Mouse (Mus musculus) neural tube, embryonic 14.5 days (tissue): Measurements from ENCODE around the gene Wdr5b. TPM values are rescaled to one million over a fixed set of nuclear protein-coding genes. Genes with fewer than 3 reads are reported as not detected.
"Not testable (repeated sequence)": the region's sequence is repeated elsewhere in the genome, so short reads cannot be mapped to it uniquely, and the experiment has no call there.

Source experiments
- ATAC-seq: fragments of 200-750 bp; cut with Nextera tagmentation; 2 replicates; pipeline ENCODE4 v1.8.0; 2017; ENCODE audit warnings: low read depth, mild to moderate bottlenecking, moderate TSS enrichment, moderate library complexity
- H3K27ac ChIP-seq: fragments of 300-500 bp; sonication (generic); 2 replicates; pipeline ENCODE4 v1.5.1; 2014; ENCODE audit warnings: low read depth, mild to moderate bottlenecking, control low read depth, low read length, moderate library complexity, mixed read lengths
- H3K27me3 ChIP-seq: fragments of 300-500 bp; sonication (generic); 2 replicates; pipeline ENCODE4 v1.6.1; 2014; ENCODE audit warnings: low read length; ENCODE audit not compliant: control insufficient read depth, insufficient read depth
- H3K36me3 ChIP-seq: fragments of 300-500 bp; sonication (generic); 2 replicates; pipeline ENCODE4 v1.6.1; 2014; ENCODE audit warnings: low read length, mixed read lengths; ENCODE audit not compliant: control insufficient read depth, insufficient read depth
- H3K4me1 ChIP-seq: fragments of 300-500 bp; sonication (generic); 2 replicates; pipeline ENCODE4 v1.6.1; 2014; ENCODE audit warnings: low read length; ENCODE audit not compliant: control insufficient read depth, insufficient read depth
- H3K4me2 ChIP-seq: fragments of 300-500 bp; sonication (generic); 2 replicates; pipeline ENCODE4 v1.6.1; 2014; ENCODE audit warnings: mild to moderate bottlenecking, low read depth, low read length, control low read depth
- H3K4me3 ChIP-seq: fragments of 300-500 bp; sonication (generic); 2 replicates; pipeline ENCODE4 v1.5.1; 2014; ENCODE audit warnings: low read depth, low read length, control low read depth, mixed read lengths
- H3K9ac ChIP-seq: fragments of 300-500 bp; sonication (generic); replicated peaks from 2 replicates; pipeline ENCODE4 v1.6.1; 2014; ENCODE audit warnings: low read depth, mild to moderate bottlenecking, control low read depth, low read length, mixed read lengths
- H3K9me3 ChIP-seq: fragments of 300-500 bp; sonication (generic); 2 replicates; pipeline ENCODE4 v1.6.1; 2016; ENCODE audit warnings: low read length; ENCODE audit not compliant: control insufficient read depth
- WGBS: fragments of 180-500 bp; shearing (Covaris S2); extraction: QIAGEN DNeasy Blood & Tissue Kit; methylation state at CpG from one replicate; pipeline ENCODE4 v1.1.7; 2014; 5-methylcytosine and 5-hydroxymethylcytosine counted together
- polyA plus RNA-seq: library from polyadenylated mRNA; unstranded; fragments of >200 nt; fragmentation: Nextera tagmentation; extraction: Ambion mirVana; gene quantifications from 2 replicates; pipeline ENCODE4 v1.2.1, GENCODE M21; 2014

The Wdr5b gene
- polyA plus RNA-seq, 1 experiment from 2014 or later, result 15.1 TPM

- H3K4me2 ChIP-seq, result no peak overlapping the region
- H3K27ac ChIP-seq, result no peak overlapping the region
- 89% methylated on average over 4 of the region's 4 CpGs for WGBS
- H3K9me3 ChIP-seq, result no peaks in the 10 kb centered on the region
- peaks cover 9% of the 10 kb centered on the region for H3K4me1 ChIP-seq
- no peaks in the 10 kb centered on the region for H3K27me3 ChIP-seq
- ATAC-seq, result no peak
- no peak overlapping the region for H3K4me3 ChIP-seq
- H3K36me3 ChIP-seq, result peaks cover 22% of the 10 kb centered on the region
- no peak overlapping the region for H3K9ac ChIP-seq
Observed at GRCm38 (mm10) chr16:36043964-36044363, 3.0 kb downstream of the Wdr5b start.

GRCm38 (mm10) chr16:36047538-36047937, 6.5 kb downstream of the Wdr5b start:
- Histone ChIP-seq H3K36me3 (peaks cover 28% of the 10 kb centered on the region), H3K4me2 (no peak overlapping the region)
- WGBS, result 90% methylated on average over 4 of the region's 4 CpGs

GRCm38 (mm10) chr16:36051491-36051890, 10.5 kb downstream of the Wdr5b start:
- no peak overlapping the region for H3K9ac ChIP-seq
- H3K36me3 ChIP-seq, result peaks cover 17% of the 10 kb centered on the region; the same call in 1 of the 2 replicates
- H3K4me3 ChIP-seq, result no peak overlapping the region
- H3K9me3 ChIP-seq, result no peaks in the 10 kb centered on the region
- ATAC-seq, result no peak
- H3K4me2 ChIP-seq, result no peak overlapping the region
- H3K4me1 ChIP-seq, result no peaks in the 10 kb centered on the region
- WGBS, result 88% methylated on average over 6 of the region's 6 CpGs
- H3K27me3 ChIP-seq, result no peaks in the 10 kb centered on the region
- H3K27ac ChIP-seq, result no peak overlapping the region

More at GRCm38 (mm10) chr16:36047538-36047937, 6.5 kb downstream of the Wdr5b start:
- no peak overlapping the region for H3K4me3 ChIP-seq
- H3K27ac ChIP-seq, result no peak overlapping the region
- H3K9ac ChIP-seq, result no peak overlapping the region
- H3K4me1 ChIP-seq, result peaks cover 1% of the 10 kb centered on the region
- no peaks in the 10 kb centered on the region for H3K9me3 ChIP-seq
- no peak for ATAC-seq
- no peaks in the 10 kb centered on the region for H3K27me3 ChIP-seq

GRCm38 (mm10) chr16:36053524-36054275, 12.7 kb downstream of the Wdr5b start:
- Histone ChIP-seq H3K36me3 (peaks cover 9% of the 10 kb centered on the region; the same call in 1 of the 2 replicates), H3K9me3 (no peaks in the 10 kb centered on the region), H3K4me1 (no peaks in the 10 kb centered on the region), H3K4me2 (no peak overlapping the region), H3K9ac (no peak overlapping the region), H3K4me3 (no peak overlapping the region), H3K27me3 (no peaks in the 10 kb centered on the region), H3K27ac (no peak overlapping the region)
- 95% methylated on average over 6 of the region's 6 CpGs for WGBS
- ATAC-seq, result no peak

- no peak for ATAC-seq
- Histone ChIP-seq H3K4me1 (no peaks in the 10 kb centered on the region), H3K4me2 (no peak overlapping the region), H3K36me3 (peaks cover under 1% of the 10 kb centered on the region; the same call in 1 of the 2 replicates), H3K4me3 (no peak overlapping the region), H3K9me3 (no peaks in the 10 kb centered on the region), H3K9ac (no peak overlapping the region), H3K27ac (no peak overlapping the region), H3K27me3 (no peaks in the 10 kb centered on the region)
- WGBS, result 98% methylated on average over 8 of the region's 8 CpGs
Observed at GRCm38 (mm10) chr16:36054920-36055319, 13.9 kb downstream of the Wdr5b start.

GRCm38 (mm10) chr16:36056416-36056815, 15.4 kb downstream of the Wdr5b start:
- H3K27me3 ChIP-seq, result no peaks in the 10 kb centered on the region
- H3K4me2 ChIP-seq, result no peak overlapping the region
- no peaks in the 10 kb centered on the region for H3K36me3 ChIP-seq
- no peak overlapping the region for H3K9ac ChIP-seq
- H3K9me3 ChIP-seq, result no peaks in the 10 kb centered on the region
- no peak for ATAC-seq
- H3K4me1 ChIP-seq, result no peaks in the 10 kb centered on the region
- H3K4me3 ChIP-seq, result no peak overlapping the region
- no peak overlapping the region for H3K27ac ChIP-seq
- WGBS, result 88% methylated on average over 11 of the region's 11 CpGs

GRCm38 (mm10) chr16:36057933-36058475, 17.0 kb downstream of the Wdr5b start:
- no peaks in the 10 kb centered on the region for H3K9me3 ChIP-seq
- no peak overlapping the region for H3K9ac ChIP-seq
- 89% methylated on average over 8 of the region's 8 CpGs for WGBS
- H3K36me3 ChIP-seq, result no peaks in the 10 kb centered on the region
- no peak overlapping the region for H3K27ac ChIP-seq
- H3K4me3 ChIP-seq, result no peak overlapping the region
- H3K4me1 ChIP-seq, result no peaks in the 10 kb centered on the region
- no peaks in the 10 kb centered on the region for H3K27me3 ChIP-seq
- no peak for ATAC-seq
- no peak overlapping the region for H3K4me2 ChIP-seq

GRCm38 (mm10) chr16:36062534-36062933, 21.5 kb downstream of the Wdr5b start:
- not testable (repeated sequence) for ATAC-seq, H3K4me3 ChIP-seq, H3K9me3 ChIP-seq, H3K27ac ChIP-seq, H3K4me1 ChIP-seq, H3K27me3 ChIP-seq, H3K4me2 ChIP-seq, H3K36me3 ChIP-seq, H3K9ac ChIP-seq
- 100% methylated on average over 1 of the region's 1 CpGs for WGBS

GRCm38 (mm10) chr16:36063315-36063714, 22.3 kb downstream of the Wdr5b start:
- no peak overlapping the region for H3K4me2 ChIP-seq
- no peaks in the 10 kb centered on the region for H3K4me1 ChIP-seq
- no peaks in the 10 kb centered on the region for H3K27me3 ChIP-seq
- WGBS, result 66% methylated on average over 2 of the region's 2 CpGs
- no peaks in the 10 kb centered on the region for H3K9me3 ChIP-seq
- H3K27ac ChIP-seq, result no peak overlapping the region
- H3K4me3 ChIP-seq, result no peak overlapping the region
- no peaks in the 10 kb centered on the region for H3K36me3 ChIP-seq
- ATAC-seq, result no peak
- H3K9ac ChIP-seq, result no peak overlapping the region
